Mouse (Mus musculus) adrenal gland (tissue): ENCODE results near the gene Lim2.

Experiments
- microRNA-seq, 2 experiments: library from miRNA; unstranded; fragments of <30 nt; microRNA quantifications; one replicate each; pipeline ENCODE4; 2019

Lim2 gene

Small RNA genes lying within 50 kb of the gene (microRNA-seq; reads per million reads assigned to microRNA genes)
- 0.80 to 0.99 reads per million in 2 experiments for gene Mir7051
